Mouse (Mus musculus): ENCODE measurements around the gene Ccdc148.

GRCm38 (mm10) chr2:58956770-58957300, 203.6 kb downstream of the Ccdc148 start:
- TF ChIP-seq CTCF (IDR thresholded peaks at IDR 0.05; ENCODE audit: extremely low read depth, insufficient read length, insufficient replicate concordance, low read depth, low read length) (no peak), POLR2A (IDR thresholded peaks at IDR 0.05; ENCODE audit: low read depth, low read length) (no peak)

Measured in small intestine, adult 2 months (tissue).